Mouse (Mus musculus): Measurements from ENCODE around the gene Bax.

DNA sequence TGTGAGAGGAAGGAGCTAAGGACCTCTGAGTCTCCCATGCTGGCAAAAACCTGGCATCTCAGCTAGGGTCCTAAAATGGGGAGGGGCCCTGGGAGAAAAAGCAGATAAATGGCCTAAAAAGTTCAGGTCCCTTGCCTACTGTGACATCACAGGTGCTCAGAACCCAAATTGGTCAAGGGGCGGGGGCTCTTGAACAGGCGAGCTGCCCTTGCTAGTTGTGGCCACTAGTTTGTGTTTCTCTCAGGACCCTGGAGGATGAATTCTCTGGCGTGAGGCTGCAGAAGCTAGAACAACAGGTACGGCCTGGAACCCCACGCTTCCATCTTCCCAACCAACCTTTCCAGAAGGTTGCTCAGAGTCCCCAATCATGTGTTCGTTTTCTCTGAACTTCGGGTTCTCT, 47.7 kb upstream of the Bax start:
- TF ChIP-seq CTCF (IDR thresholded peaks at IDR 0.05; ENCODE audit: control insufficient read depth, insufficient read depth, insufficient read length) (no peak), MAX (IDR thresholded peaks at IDR 0.05) (no peak), USF1 (IDR thresholded peaks at IDR 0.05; ENCODE audit: low read depth) (no peak)

All from C2C12 (cell line).